Mouse (Mus musculus) testis, postnatal 10 days (tissue): ENCODE results near the gene Scn1a.

Source experiments
- DNase-seq: peaks from one replicate; pipeline ENCODE4 v3.0.0; 2021; ENCODE audit warnings: low spot score

Scn1a gene

GRCm38 (mm10) chr2:66244013-66244412 lies 196.6 kb downstream of the Scn1a start:
- no peak for DNase-seq

DNA sequence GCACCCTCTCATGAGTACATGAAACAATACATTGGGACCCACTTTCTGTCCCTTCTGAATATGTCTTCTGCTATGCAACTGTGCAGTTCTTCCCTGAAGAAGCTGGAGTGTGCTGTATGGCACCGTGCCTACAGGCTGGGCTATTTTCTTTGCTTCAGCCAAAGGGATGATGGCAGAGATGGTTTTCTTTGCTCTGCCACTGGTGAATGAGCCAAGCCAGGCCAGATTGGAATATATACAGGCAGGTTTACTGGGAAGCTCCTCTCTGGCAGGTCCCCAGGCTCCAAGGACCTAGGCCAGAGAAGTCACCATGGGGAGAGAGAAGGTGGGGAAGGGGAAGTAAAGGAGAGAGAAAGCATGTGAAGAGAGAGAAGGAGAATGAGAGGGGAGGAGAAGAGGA lies 200.3 kb downstream of the Scn1a start:
- DNase-seq = no peak

DNA sequence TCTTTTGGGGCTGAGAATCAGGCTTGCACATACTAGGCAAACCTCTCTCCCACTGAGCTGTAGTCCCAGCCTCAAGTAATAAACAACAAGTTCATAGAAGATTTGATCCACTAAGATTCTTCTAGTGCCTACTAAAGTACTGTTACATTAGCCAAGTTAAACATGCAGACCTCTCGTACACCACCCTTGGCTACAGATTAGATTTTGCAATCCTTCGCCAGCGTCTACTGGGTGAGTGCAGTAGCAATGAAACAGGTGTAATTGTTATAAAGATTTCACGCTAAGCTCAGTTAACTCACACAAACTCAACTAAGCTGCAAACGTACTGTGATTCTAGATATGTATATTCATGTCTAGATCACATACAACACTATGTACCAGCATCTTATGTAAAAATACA lies 201.8 kb downstream of the Scn1a start:
- no peak for DNase-seq

DNA sequence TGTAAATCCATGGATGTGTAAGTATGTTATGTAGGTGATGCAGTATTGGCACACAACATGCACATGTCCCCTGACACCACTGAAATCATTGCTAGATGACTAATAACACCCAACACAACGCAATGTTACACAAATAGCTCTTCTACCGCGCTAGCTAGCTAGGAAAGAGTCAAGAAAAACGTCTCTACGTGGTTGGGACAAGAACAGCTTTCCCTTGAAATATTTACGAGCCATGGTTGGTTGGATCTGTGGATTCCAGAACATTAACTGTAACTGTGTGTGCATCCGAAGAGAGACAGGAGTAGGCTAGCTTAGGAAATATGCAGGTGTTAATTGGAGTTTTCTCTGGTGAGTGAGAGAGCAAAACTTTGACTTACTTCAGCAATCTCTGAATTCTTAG lies 219.7 kb downstream of the Scn1a start:
- DNase-seq = no peak
